Mouse (Mus musculus): Measurements from ENCODE around the gene Dst. TPM values are rescaled to one million over a fixed set of nuclear protein-coding genes. Genes with fewer than 3 reads are reported as not detected.

Dst gene
- total and polyA plus RNA-seq, 3 experiments: 0.08 to 0.60 TPM; not detected in 1

- Histone ChIP-seq H3K36me3 (ENCODE audit: control insufficient read depth in 1 of 2, insufficient read depth in 2 of 2, low read length in 2 of 2) (no peaks in the 10 kb centered on the region), H3K4me1 (ENCODE audit: control insufficient read depth in 1 of 2, insufficient read depth in 2 of 2, low read length in 2 of 2) (no peaks in the 10 kb centered on the region), H3K9ac (ENCODE audit: control insufficient read depth, low read depth, low read length, poor library complexity, severe bottlenecking) (no peak overlapping the region), H3K4me3 (ENCODE audit: control insufficient read depth in 1 of 2, insufficient read depth in 1 of 2, low read depth in 2 of 2, low read length in 2 of 2) (no peak overlapping the region), H3K27ac (ENCODE audit: control insufficient read depth, low read depth, low read length) (no peak overlapping the region), H3K27me3 (ENCODE audit: control insufficient read depth in 1 of 2, insufficient read depth in 2 of 2, low read length in 2 of 2) (no peaks in the 10 kb centered on the region), H3K79me2 (ENCODE audit: control insufficient read depth, insufficient read depth, low read length, poor library complexity) (no peaks in the 10 kb centered on the region), H3K9me3 (replicated peaks; ENCODE audit: insufficient read depth, low read length) (no peaks in the 10 kb centered on the region)
- no peak for TF ChIP-seq CHD2 (IDR thresholded peaks at IDR 0.05; ENCODE audit: low read length)
- TF ChIP-seq MEF2A (IDR thresholded peaks at IDR 0.05; ENCODE audit: extremely low read depth, insufficient replicate concordance, low read depth, low read length, poor library complexity, severe bottlenecking): no peak
- no peak for TF ChIP-seq MAFK (IDR thresholded peaks at IDR 0.05; ENCODE audit: borderline replicate concordance, low read depth, low read length)
- no peak for TF ChIP-seq RAD21 (IDR thresholded peaks at IDR 0.05; ENCODE audit: low read depth, low read length)
- no peak for TF ChIP-seq HCFC1 (IDR thresholded peaks at IDR 0.05; ENCODE audit: low read depth, low read length)
- TF ChIP-seq ETS1 (IDR thresholded peaks at IDR 0.05; ENCODE audit: low read depth, low read length): no peak
- TF ChIP-seq CHD1 (IDR thresholded peaks at IDR 0.05; ENCODE audit: low read depth, low read length): no peak
- no peak for TF ChIP-seq CTCF (IDR thresholded peaks at IDR 0.05 in 2 of 3, conservative IDR thresholded peaks at IDR 0.05 in 1 of 3; ENCODE audit: control insufficient read depth in 1 of 3, insufficient read depth in 1 of 3, low read depth in 2 of 3, low read length in 3 of 3, poor library complexity in 1 of 3, severe bottlenecking in 1 of 3)
- TF ChIP-seq ZNF384 (IDR thresholded peaks at IDR 0.05; ENCODE audit: low read depth, low read length): no peak
- TF ChIP-seq EP300 (IDR thresholded peaks at IDR 0.05; ENCODE audit: low read depth in 1 of 2, low read length in 2 of 2): no peak
- no peak for TF ChIP-seq UBTF (IDR thresholded peaks at IDR 0.05; ENCODE audit: borderline replicate concordance, insufficient read depth, low read depth, low read length)
- TF ChIP-seq E2F4 (IDR thresholded peaks at IDR 0.05; ENCODE audit: borderline replicate concordance, low read depth, low read length): no peak
- TF ChIP-seq MAZ (IDR thresholded peaks at IDR 0.05; ENCODE audit: low read depth, low read length): no peak
- no peak for DNase-seq (ENCODE audit: low read depth, low spot score)
Observed at GRCm38 (mm10) chr1:34013490-34013889, 105.5 kb downstream of the Dst start.

- H3K27me3 ChIP-seq (ENCODE audit: control insufficient read depth in 1 of 2, insufficient read depth in 2 of 2, low read length in 2 of 2): no peaks in the 10 kb centered on the region
- no peaks in the 10 kb centered on the region for H3K9me3 ChIP-seq (replicated peaks; ENCODE audit: insufficient read depth, low read length)
- H3K9ac ChIP-seq (ENCODE audit: control insufficient read depth, low read depth, low read length, poor library complexity, severe bottlenecking): no peak overlapping the region
- H3K36me3 ChIP-seq (ENCODE audit: control insufficient read depth in 1 of 2, insufficient read depth in 2 of 2, low read length in 2 of 2): no peaks in the 10 kb centered on the region
- H3K27ac ChIP-seq (ENCODE audit: control insufficient read depth, low read depth, low read length): no peak overlapping the region
- no peak for DNase-seq (ENCODE audit: low read depth, low spot score)
- H3K79me2 ChIP-seq (ENCODE audit: control insufficient read depth, insufficient read depth, low read length, poor library complexity): no peaks in the 10 kb centered on the region
- no peak for TF ChIP-seq MYC (IDR thresholded peaks at IDR 0.05; ENCODE audit: low read depth, low read length)
- no peak for TF ChIP-seq TCF12 (IDR thresholded peaks at IDR 0.05; ENCODE audit: low read depth, low read length)
- TF ChIP-seq HCFC1 (IDR thresholded peaks at IDR 0.05; ENCODE audit: low read depth, low read length): no peak
- TF ChIP-seq USF2 (IDR thresholded peaks at IDR 0.05; ENCODE audit: borderline replicate concordance in 1 of 2, insufficient read depth in 1 of 2, low read depth in 1 of 2, low read length in 2 of 2): no peak
- no peak for TF ChIP-seq NELFE (IDR thresholded peaks at IDR 0.05; ENCODE audit: low read depth, low read length)
- no peak for TF ChIP-seq JUND (IDR thresholded peaks at IDR 0.05; ENCODE audit: low read depth, low read length)
- no peak for TF ChIP-seq NRF1 (IDR thresholded peaks at IDR 0.05; ENCODE audit: insufficient read depth, low read depth, low read length, poor library complexity, severe bottlenecking)
- TF ChIP-seq UBTF (IDR thresholded peaks at IDR 0.05; ENCODE audit: borderline replicate concordance, insufficient read depth, low read depth, low read length): no peak
- TF ChIP-seq CTCF (IDR thresholded peaks at IDR 0.05 in 2 of 3, conservative IDR thresholded peaks at IDR 0.05 in 1 of 3; ENCODE audit: control insufficient read depth in 1 of 3, insufficient read depth in 1 of 3, low read depth in 2 of 3, low read length in 3 of 3, poor library complexity in 1 of 3, severe bottlenecking in 1 of 3): no peak
- no peak for TF ChIP-seq KAT2A (conservative IDR thresholded peaks at IDR 0.05; ENCODE audit: low read depth, low read length)
- TF ChIP-seq RAD21 (IDR thresholded peaks at IDR 0.05; ENCODE audit: low read depth, low read length): no peak
- H3K4me3 ChIP-seq (ENCODE audit: control insufficient read depth in 1 of 2, insufficient read depth in 1 of 2, low read depth in 2 of 2, low read length in 2 of 2): no peak overlapping the region
- H3K4me1 ChIP-seq (ENCODE audit: control insufficient read depth in 1 of 2, insufficient read depth in 2 of 2, low read length in 2 of 2): no peaks in the 10 kb centered on the region
Observed at GRCm38 (mm10) chr1:34016780-34017179, 108.8 kb downstream of the Dst start.

Data from MEL (cell line).